Mouse (Mus musculus) megakaryocyte, embryonic 14.5 days (primary cell): Measurements from ENCODE around the gene Nln. TPM values are rescaled to one million over a fixed set of nuclear protein-coding genes. Genes with fewer than 3 reads are reported as not detected.

Experiments used
- H3K27me3 ChIP-seq: replicated peaks from 2 replicates; pipeline ENCODE3; 2012; ENCODE audit warnings: inconsistent platforms
- H3K36me3 ChIP-seq: replicated peaks from 2 replicates; pipeline ENCODE3; 2012; ENCODE audit warnings: low read length, inconsistent platforms, mixed read lengths
- H3K4me1 ChIP-seq: 2 replicates; pipeline ENCODE4 v1.6.1; 2012; ENCODE audit warnings: inconsistent platforms
- H3K4me3 ChIP-seq: replicated peaks from 2 replicates; pipeline ENCODE3; 2012; ENCODE audit warnings: moderate library complexity, mild to moderate bottlenecking, inconsistent platforms
- H3K9me3 ChIP-seq: 2 replicates; pipeline ENCODE4 v1.6.1; 2012; ENCODE audit warnings: inconsistent platforms
- FLI1 ChIP-seq: IDR thresholded peaks from 2 replicates; pipeline ENCODE4 v1.6.1; 2012; ENCODE audit warnings: low read length, inconsistent platforms, mixed read lengths
- GATA1 ChIP-seq: IDR thresholded peaks from 3 replicates; pipeline ENCODE4 v1.6.1; 2012; ENCODE audit warnings: mixed read lengths, low read length, inconsistent platforms, borderline replicate concordance
- polyA plus RNA-seq: library from polyadenylated mRNA; stranded (reverse); fragments of >175 nt; gene quantifications from 2 replicates; pipeline ENCODE4 v1.2.3, GENCODE M21; 2012; ENCODE audit warnings: low replicate concordance; ENCODE audit not compliant: insufficient read depth

The Nln gene
- polyA plus RNA-seq, 1 experiment: 11.1 TPM

DNA sequence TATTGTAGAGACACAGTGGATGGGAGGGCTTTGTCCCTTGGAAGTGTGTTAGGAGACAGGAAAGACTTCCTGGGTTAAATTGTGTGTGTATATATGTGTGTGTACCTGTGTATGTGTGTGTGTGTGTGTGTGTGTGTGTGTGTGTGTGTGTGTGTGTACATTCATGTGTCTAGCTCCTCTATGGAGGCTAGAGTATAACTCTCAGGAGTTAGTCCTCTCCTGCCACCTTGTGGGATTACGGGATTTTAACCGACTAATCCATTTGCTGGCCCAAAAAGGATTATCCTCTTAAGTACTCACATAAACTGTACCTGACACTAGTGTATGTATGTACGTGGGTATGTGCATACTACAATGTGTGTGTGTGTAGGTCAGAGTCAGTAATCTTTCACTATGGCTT, 60.6 kb downstream of the Nln start:
- Histone ChIP-seq H3K36me3 (peaks cover 64% of the 10 kb centered on the region), H3K4me3 (no peak overlapping the region), H3K4me1 (peaks cover 44% of the 10 kb centered on the region), H3K27me3 (no peaks in the 10 kb centered on the region), H3K9me3 (no peaks in the 10 kb centered on the region)
- no peak for TF ChIP-seq GATA1
- no peak for TF ChIP-seq FLI1

GRCm38 (mm10) chr13:104045108-104045507, 64.3 kb downstream of the Nln start:
- Histone ChIP-seq H3K9me3 (no peaks in the 10 kb centered on the region), H3K4me3 (no peak overlapping the region), H3K27me3 (no peaks in the 10 kb centered on the region), H3K36me3 (peaks cover 58% of the 10 kb centered on the region), H3K4me1 (peaks cover 69% of the 10 kb centered on the region)
- TF ChIP-seq FLI1 (no peak), GATA1 (no peak)

DNA sequence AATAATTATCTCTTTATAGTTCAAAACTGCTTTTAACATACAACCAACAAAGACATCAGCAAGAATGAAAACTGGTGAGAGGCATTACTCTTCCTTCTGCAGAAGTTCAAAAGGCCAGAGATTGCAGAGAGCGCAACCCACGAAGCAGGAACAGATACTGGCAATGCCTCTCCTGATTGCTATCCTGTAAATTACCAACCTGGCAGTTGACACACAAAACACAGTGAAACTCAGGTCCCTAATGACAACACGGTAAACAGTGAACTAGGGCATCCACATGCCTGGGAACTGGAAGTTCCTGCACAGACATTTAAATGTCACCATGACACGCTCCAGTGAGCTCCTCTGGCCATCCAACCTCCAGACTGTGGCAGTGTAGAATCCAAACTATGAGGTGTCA, 65.1 kb downstream of the Nln start:
- Histone ChIP-seq H3K4me1 (peaks cover 77% of the 10 kb centered on the region), H3K4me3 (no peak overlapping the region), H3K27me3 (no peaks in the 10 kb centered on the region), H3K36me3 (peaks cover 53% of the 10 kb centered on the region), H3K9me3 (no peaks in the 10 kb centered on the region)
- TF ChIP-seq FLI1 (no peak), GATA1 (no peak)

- peaks cover 93% of the 10 kb centered on the region for H3K4me1 ChIP-seq
- no peaks in the 10 kb centered on the region for H3K9me3 ChIP-seq
- peaks cover 54% of the 10 kb centered on the region for H3K36me3 ChIP-seq
- no peak overlapping the region for H3K4me3 ChIP-seq
- TF ChIP-seq FLI1: no peak
- TF ChIP-seq GATA1: no peak
- H3K27me3 ChIP-seq: no peaks in the 10 kb centered on the region
These were observed 66.7 kb downstream of the Nln start for GRCm38 (mm10) chr13:104042738-104043137.

- H3K27me3 ChIP-seq: no peaks in the 10 kb centered on the region
- H3K4me1 ChIP-seq: peaks cover 94% of the 10 kb centered on the region
- no peak for TF ChIP-seq GATA1
- TF ChIP-seq FLI1: no peak
- H3K4me3 ChIP-seq: no peak overlapping the region
- no peaks in the 10 kb centered on the region for H3K9me3 ChIP-seq
- peaks cover 52% of the 10 kb centered on the region for H3K36me3 ChIP-seq
These were observed 67.9 kb downstream of the Nln start for GRCm38 (mm10) chr13:104041481-104041880.

DNA sequence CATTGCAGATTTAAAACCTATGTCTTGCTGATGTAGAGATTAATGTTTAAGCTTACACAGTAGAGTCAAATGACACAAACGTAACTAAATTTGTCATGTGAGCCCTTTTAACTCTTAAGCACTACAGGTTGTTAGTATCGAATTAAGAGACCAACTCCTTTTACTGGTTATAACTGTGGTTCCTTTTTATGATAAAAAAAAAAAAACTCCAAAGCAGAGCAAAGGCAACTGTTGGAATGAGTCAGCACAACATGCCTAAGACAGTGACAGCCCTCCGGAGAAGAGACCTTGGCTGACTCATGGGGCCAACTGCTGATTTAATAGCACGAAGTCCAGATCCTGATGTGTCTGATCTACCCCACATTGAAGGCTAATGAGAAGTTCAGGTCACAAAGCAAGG, 68.5 kb downstream of the Nln start:
- H3K4me1 ChIP-seq: peaks cover 94% of the 10 kb centered on the region
- H3K4me3 ChIP-seq: peak overlapping the region; percentile 31
- H3K36me3 ChIP-seq: peaks cover 53% of the 10 kb centered on the region

DNA sequence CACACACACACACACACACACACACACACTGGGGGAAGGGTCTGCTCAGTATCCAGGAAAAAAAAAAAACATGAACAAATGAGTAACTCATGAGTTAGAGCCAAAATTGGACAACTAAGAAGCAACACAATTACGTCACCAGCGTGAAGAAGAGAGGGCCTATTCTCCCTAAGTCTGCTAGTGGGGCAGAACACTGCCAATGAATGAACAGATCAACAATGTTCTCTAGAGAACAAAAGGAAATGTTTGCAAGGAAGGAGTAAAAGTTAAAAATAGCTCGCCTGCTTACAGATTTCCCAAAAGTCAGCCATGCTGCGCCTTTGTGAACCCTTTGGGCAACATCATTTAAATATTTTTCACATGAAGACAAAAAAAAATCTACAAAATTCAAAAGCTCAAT, 69.6 kb downstream of the Nln start:
- Histone ChIP-seq H3K27me3 (no peaks in the 10 kb centered on the region), H3K36me3 (peaks cover 58% of the 10 kb centered on the region), H3K9me3 (no peaks in the 10 kb centered on the region), H3K4me1 (peaks cover 87% of the 10 kb centered on the region), H3K4me3 (no peak overlapping the region)
- TF ChIP-seq FLI1: no peak
- no peak for TF ChIP-seq GATA1

More for the DNA sequence above, 68.5 kb downstream of the Nln start:
- H3K27me3 ChIP-seq: no peaks in the 10 kb centered on the region
- TF ChIP-seq GATA1 (no peak), FLI1 (no peak)
- H3K9me3 ChIP-seq: no peaks in the 10 kb centered on the region

DNA sequence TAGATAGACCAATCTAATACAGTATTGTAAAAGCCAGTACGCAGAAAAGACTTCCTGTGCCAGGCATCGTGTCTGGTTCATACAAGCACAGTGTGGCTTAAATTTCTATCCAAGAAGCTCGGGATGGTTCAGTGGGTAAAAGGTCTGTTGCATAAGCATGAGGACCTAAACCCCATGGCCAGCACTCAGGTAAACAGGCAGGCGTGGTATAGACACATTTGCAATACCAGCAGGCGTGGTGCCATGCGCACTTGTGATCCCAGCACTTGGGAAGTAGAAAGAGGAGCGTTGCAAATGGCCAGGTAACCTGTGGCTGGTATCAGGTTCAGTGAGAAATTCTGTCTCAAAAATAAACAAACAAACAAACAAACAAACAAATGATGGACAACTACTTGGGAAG, 70.5 kb downstream of the Nln start:
- H3K27me3 ChIP-seq: no peaks in the 10 kb centered on the region
- no peak overlapping the region for H3K4me3 ChIP-seq
- peaks cover 64% of the 10 kb centered on the region for H3K36me3 ChIP-seq
- peaks cover 82% of the 10 kb centered on the region for H3K4me1 ChIP-seq
- H3K9me3 ChIP-seq: no peaks in the 10 kb centered on the region
- TF ChIP-seq FLI1 (no peak), GATA1 (no peak)

- Histone ChIP-seq H3K4me1 (peaks cover 77% of the 10 kb centered on the region), H3K36me3 (peaks cover 65% of the 10 kb centered on the region)
- TF ChIP-seq FLI1 (no peak), GATA1 (no peak)
These were observed 71.1 kb downstream of the Nln start for GRCm38 (mm10) chr13:104038358-104038757.

DNA sequence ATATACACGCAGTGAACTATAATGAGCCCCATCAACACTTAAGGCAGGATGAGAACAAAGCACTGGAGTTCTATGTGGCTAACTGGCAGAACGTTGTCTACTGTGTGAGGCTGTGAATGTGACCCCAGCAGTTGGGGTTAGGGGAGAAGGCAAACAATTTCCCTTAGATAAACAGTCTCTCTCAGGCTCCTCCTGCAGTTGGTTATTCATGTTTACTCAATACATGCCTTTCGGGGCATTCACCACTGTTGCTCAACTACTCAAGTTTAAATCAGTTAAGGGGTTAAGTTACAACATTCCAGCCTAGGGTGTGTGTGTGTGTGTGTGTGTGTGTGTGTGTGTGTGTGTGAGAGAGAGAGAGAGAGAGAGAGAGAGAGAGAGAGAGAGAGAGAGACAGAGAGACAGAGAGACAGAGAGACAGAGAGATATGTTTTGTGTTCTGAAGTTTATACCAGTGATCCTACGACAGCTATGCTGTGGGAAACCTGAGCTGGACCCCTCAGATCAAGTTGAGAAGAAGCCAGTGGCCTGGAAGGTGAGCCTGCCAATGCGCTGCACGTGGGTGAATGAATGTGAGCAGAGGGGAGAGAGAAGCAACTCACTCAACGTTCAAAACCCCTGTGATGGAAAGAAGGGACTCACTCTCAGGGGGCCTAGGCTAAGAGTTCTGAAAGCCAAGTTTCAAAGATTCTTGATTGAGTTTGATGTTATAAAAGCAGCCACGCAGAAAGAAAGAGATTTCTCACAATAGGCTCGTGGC, 71.7 kb downstream of the Nln start:
- H3K4me3 ChIP-seq: no peak overlapping the region
- no peak for TF ChIP-seq GATA1
- TF ChIP-seq FLI1: no peak
- H3K4me1 ChIP-seq: peaks cover 77% of the 10 kb centered on the region
- H3K36me3 ChIP-seq: peaks cover 68% of the 10 kb centered on the region
- no peaks in the 10 kb centered on the region for H3K27me3 ChIP-seq
- no peaks in the 10 kb centered on the region for H3K9me3 ChIP-seq

More at GRCm38 (mm10) chr13:104038358-104038757, 71.1 kb downstream of the Nln start:
- Histone ChIP-seq H3K4me3 (no peak overlapping the region), H3K27me3 (no peaks in the 10 kb centered on the region), H3K9me3 (no peaks in the 10 kb centered on the region)
